Mouse (Mus musculus) telencephalon, adult 2 months (tissue): Measurements from ENCODE around the gene Ncdn.

Experiments used
- DNase-seq: peaks from one replicate; pipeline ENCODE4 v3.0.0-alpha.2; 2011; ENCODE audit warnings: low read depth, low spot score

The Ncdn gene

GRCm38 (mm10) chr4:126732531-126733380 lies 20.5 kb downstream of the Ncdn start:
- no peak for DNase-seq

- DNase-seq = no peak
Observed at GRCm38 (mm10) chr4:126732111-126732510, 21.1 kb downstream of the Ncdn start.

GRCm38 (mm10) chr4:126707439-126707826 lies 45.8 kb downstream of the Ncdn start:
- no peak for DNase-seq

DNA sequence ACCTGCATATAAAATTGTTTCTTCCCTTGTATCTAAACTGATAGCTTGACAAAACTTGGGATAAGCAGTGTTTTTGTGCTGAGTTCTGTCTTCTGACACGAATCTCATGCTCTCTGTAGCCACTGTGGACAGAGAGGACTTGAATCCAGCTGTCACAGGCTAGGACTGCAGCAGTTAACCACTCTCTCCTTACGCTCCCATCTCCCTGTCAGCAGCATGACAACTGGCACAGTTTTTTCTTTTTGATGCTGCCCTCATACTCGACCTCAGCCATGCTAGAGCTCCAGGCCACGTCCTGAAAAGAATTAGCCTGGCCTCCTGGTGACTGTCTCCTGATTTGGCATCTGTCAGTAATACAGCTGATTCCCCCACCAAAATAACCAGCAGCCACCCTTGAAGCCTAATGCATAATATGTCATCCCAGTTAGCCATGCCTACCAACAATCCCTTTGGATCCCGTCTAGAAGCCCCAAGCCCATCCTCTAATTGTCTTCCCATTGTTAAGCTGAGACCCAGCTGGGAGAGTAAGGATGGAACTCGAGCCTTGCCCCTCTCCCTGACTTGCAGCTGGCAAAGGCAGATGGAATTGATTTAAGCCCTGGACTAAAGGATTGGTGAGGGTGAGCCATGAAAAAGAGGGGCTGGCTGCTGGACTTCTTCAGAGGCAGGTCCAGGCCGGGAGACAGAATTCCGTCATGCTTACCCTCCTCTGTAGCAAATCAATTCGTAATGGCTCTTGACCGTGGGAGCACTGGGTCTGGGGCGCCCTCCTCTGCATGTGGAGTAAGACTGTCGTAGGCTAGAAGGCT lies 46.4 kb downstream of the Ncdn start:
- DNase-seq = no peak

- no peak for DNase-seq
Observed at GRCm38 (mm10) chr4:126696908-126697307, 56.3 kb downstream of the Ncdn start.
